Mouse (Mus musculus): ENCODE measurements around the gene Lyl1.

DNA sequence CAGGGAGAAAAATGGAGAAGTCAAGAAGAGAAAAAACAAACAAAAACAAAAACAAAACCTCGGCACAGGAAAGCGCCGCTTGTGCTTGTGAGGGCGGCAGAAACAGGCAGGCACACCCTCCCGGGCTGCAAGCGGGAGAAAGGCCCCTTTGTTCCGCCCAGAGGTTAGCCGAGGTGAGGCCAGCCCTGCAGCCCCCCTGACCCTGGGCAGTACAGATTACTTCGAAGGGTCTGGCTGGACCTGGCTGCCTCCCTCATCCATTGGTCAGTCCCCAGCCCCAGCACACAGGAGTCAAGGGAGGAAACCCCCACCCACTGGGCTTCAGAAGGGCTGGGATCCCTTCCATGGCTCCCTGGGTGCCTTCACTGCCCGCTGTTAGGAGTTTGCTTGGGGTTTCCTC is 37.0 kb downstream of the Lyl1 start:
- TF ChIP-seq CTCF (IDR thresholded peaks at IDR 0.05; ENCODE audit: low read depth) = no peak
- no peak for TF ChIP-seq EP300 (IDR thresholded peaks at IDR 0.05; ENCODE audit: low read depth)
